Mouse (Mus musculus): ENCODE data around the gene 4933424G06Rik. TPM values are rescaled to one million over a fixed set of nuclear protein-coding genes. Genes with fewer than 3 reads are reported as not detected.
"Not testable (repeated sequence)": the region's sequence is repeated elsewhere in the genome, so short reads cannot be mapped to it uniquely, and the experiment has no call there.

The 4933424G06Rik gene
- 0.40 TPM in 1 of 2 replicates, not detected in the other for polyA plus RNA-seq (2014; fragmentation: Nextera tagmentation; extraction: Ambion mirVana)

GRCm38 (mm10) chr1:36709854-36710280, at the start of gene 4933424G06Rik:
4933424G06Rik (plus strand) TSS chr1:36710149.
- Histone ChIP-seq H3K9ac (ENCODE audit: low read length) (peak within 1 kb of the TSS; percentile 96), H3K4me1 (ENCODE audit: control insufficient read depth, insufficient read depth, low read length) (peaks cover 12% of the 10 kb centered on the region), H3K36me3 (ENCODE audit: control insufficient read depth, insufficient read depth, low read length) (peaks cover 23% of the 10 kb centered on the region), H3K27me3 (replicated peaks; ENCODE audit: control insufficient read depth, insufficient read depth, low read length) (no peaks in the 10 kb centered on the region), H3K27ac (ENCODE audit: low read depth, low read length) (peak within 1 kb of the TSS; percentile 70; the same call in 1 of the 2 replicates), H3K9me3 (replicated peaks; ENCODE audit: control insufficient read depth, low read length) (no peaks in the 10 kb centered on the region), H3K4me2 (ENCODE audit: low read length) (peak within 1 kb of the TSS; percentile 68), H3K4me3 (ENCODE audit: low read depth, low read length) (peak within 1 kb of the TSS; percentile 96)
- ATAC-seq: peak; percentile 99
- DNase-seq (ENCODE audit: low spot score): peak; percentile 99
- under 1% methylated on average over 29 of the region's 29 CpGs for WGBS

DNA sequence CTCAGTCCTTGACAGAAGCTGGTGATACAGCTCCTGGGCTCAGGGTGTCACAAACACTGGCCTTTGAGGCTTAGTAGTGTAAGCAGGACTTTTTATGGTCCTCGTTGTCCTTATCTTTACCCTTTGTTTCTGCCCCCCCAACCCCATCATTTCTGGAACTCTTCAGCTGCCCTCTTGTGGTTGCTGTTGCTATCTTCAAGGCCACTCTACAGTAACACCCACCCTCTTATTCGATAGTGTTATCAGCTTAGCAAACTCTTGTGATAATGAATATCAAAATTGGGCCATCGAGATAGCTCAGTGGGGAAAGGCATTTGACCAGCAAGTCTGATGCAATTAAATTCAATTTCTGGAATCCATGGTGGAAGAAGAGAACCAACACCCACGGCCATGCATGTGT, 45.5 kb upstream of the 4933424G06Rik start:
- H3K9ac ChIP-seq (ENCODE audit: low read length): no peak overlapping the region
- H3K9me3 ChIP-seq (replicated peaks; ENCODE audit: control insufficient read depth, low read length): no peaks in the 10 kb centered on the region
- H3K4me3 ChIP-seq (ENCODE audit: low read depth, low read length): no peak overlapping the region
- H3K36me3 ChIP-seq (ENCODE audit: control insufficient read depth, insufficient read depth, low read length): no peaks in the 10 kb centered on the region
- no peak overlapping the region for H3K4me2 ChIP-seq (ENCODE audit: low read length)
- DNase-seq (ENCODE audit: low spot score) (peak; percentile 32), ATAC-seq (no peak)
- no peak overlapping the region for H3K27ac ChIP-seq (ENCODE audit: low read depth, low read length)
- no peaks in the 10 kb centered on the region for H3K27me3 ChIP-seq (replicated peaks; ENCODE audit: control insufficient read depth, insufficient read depth, low read length)
- H3K4me1 ChIP-seq (ENCODE audit: control insufficient read depth, insufficient read depth, low read length): no peaks in the 10 kb centered on the region
- 78% methylated on average over 4 of the region's 4 CpGs for WGBS

GRCm38 (mm10) chr1:36665165-36665723, 44.7 kb upstream of the 4933424G06Rik start:
- Histone ChIP-seq H3K4me3 (ENCODE audit: low read depth, low read length) (no peak overlapping the region), H3K9me3 (replicated peaks; ENCODE audit: control insufficient read depth, low read length) (no peaks in the 10 kb centered on the region), H3K4me2 (ENCODE audit: low read length) (no peak overlapping the region), H3K27ac (ENCODE audit: low read depth, low read length) (no peak overlapping the region), H3K27me3 (replicated peaks; ENCODE audit: control insufficient read depth, insufficient read depth, low read length) (no peaks in the 10 kb centered on the region), H3K9ac (ENCODE audit: low read length) (no peak overlapping the region), H3K36me3 (ENCODE audit: control insufficient read depth, insufficient read depth, low read length) (no peaks in the 10 kb centered on the region), H3K4me1 (ENCODE audit: control insufficient read depth, insufficient read depth, low read length) (no peaks in the 10 kb centered on the region)
- no peak for ATAC-seq
- 78% methylated on average over 11 of the region's 11 CpGs for WGBS
- DNase-seq (ENCODE audit: low spot score): no peak

DNA sequence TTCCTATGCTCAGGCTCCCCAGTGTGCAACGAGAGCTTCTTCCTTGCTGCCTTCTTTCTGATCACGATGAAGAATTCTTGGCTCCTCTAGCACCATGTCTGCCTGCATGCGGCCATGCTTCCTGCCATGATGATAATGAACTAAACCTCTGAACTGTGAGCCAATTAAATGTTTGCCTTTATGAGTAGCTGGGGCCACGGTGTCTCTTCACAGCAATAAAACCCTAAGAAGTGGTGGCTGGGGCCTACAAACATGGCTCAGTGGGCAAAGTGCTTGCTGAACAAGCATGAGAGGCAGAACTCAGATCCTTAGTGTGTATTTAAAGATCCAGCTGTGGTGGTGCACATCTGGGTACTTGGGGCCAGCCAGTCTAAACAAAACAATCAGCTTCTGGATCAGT, 44.0 kb upstream of the 4933424G06Rik start:
- Histone ChIP-seq H3K4me2 (ENCODE audit: low read length) (no peak overlapping the region), H3K4me1 (ENCODE audit: control insufficient read depth, insufficient read depth, low read length) (no peaks in the 10 kb centered on the region), H3K36me3 (ENCODE audit: control insufficient read depth, insufficient read depth, low read length) (no peaks in the 10 kb centered on the region), H3K9ac (ENCODE audit: low read length) (no peak overlapping the region), H3K27me3 (replicated peaks; ENCODE audit: control insufficient read depth, insufficient read depth, low read length) (no peaks in the 10 kb centered on the region), H3K27ac (ENCODE audit: low read depth, low read length) (no peak overlapping the region), H3K9me3 (replicated peaks; ENCODE audit: control insufficient read depth, low read length) (no peaks in the 10 kb centered on the region), H3K4me3 (ENCODE audit: low read depth, low read length) (no peak overlapping the region)
- DNase-seq (ENCODE audit: low spot score): no peak
- 77% methylated on average over 4 of the region's 4 CpGs for WGBS
- ATAC-seq: no peak

GRCm38 (mm10) chr1:36668007-36668406, 41.9 kb upstream of the 4933424G06Rik start:
- H3K27me3 ChIP-seq (replicated peaks; ENCODE audit: control insufficient read depth, insufficient read depth, low read length); H3K4me2 ChIP-seq (ENCODE audit: low read length); H3K4me3 ChIP-seq (ENCODE audit: low read depth, low read length); H3K4me1 ChIP-seq (ENCODE audit: control insufficient read depth, insufficient read depth, low read length); H3K9ac ChIP-seq (ENCODE audit: low read length); ATAC-seq; H3K9me3 ChIP-seq (replicated peaks; ENCODE audit: control insufficient read depth, low read length); H3K27ac ChIP-seq (ENCODE audit: low read depth, low read length); H3K36me3 ChIP-seq (ENCODE audit: control insufficient read depth, insufficient read depth, low read length); DNase-seq (ENCODE audit: low spot score): not testable (repeated sequence)
- 86% methylated on average over 4 of the region's 4 CpGs for WGBS

- Histone ChIP-seq H3K27me3 (replicated peaks; ENCODE audit: control insufficient read depth, insufficient read depth, low read length) (no peaks in the 10 kb centered on the region), H3K9ac (ENCODE audit: low read length) (no peak overlapping the region), H3K4me2 (ENCODE audit: low read length) (no peak overlapping the region), H3K9me3 (replicated peaks; ENCODE audit: control insufficient read depth, low read length) (no peaks in the 10 kb centered on the region), H3K4me3 (ENCODE audit: low read depth, low read length) (no peak overlapping the region), H3K4me1 (ENCODE audit: control insufficient read depth, insufficient read depth, low read length) (no peaks in the 10 kb centered on the region), H3K36me3 (ENCODE audit: control insufficient read depth, insufficient read depth, low read length) (no peaks in the 10 kb centered on the region), H3K27ac (ENCODE audit: low read depth, low read length) (no peak overlapping the region)
- no peak for DNase-seq (ENCODE audit: low spot score)
- 70% methylated on average over 4 of the region's 4 CpGs for WGBS
- no peak for ATAC-seq
Measured at GRCm38 (mm10) chr1:36670256-36670655, 39.7 kb upstream of the 4933424G06Rik start.

DNA sequence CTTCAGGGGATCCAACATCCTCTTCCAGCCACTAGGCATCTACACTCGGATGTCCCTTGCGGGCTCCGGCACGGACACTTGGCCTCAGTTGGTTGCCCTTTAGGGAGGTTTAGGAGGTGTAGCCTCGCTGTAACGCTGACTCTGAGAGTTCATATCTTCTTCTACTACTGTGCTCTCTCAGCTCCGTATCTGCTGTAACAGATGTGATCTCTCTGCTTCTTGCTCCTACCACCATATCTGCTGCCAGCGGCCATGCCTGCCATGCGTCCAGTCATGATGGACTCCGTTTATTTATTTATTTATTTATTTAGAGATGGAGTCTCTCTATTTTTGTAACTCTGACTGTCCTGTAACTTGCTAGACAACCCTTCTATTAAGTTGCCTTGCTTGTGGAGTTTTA, 38.7 kb upstream of the 4933424G06Rik start:
- no peaks in the 10 kb centered on the region for H3K36me3 ChIP-seq (ENCODE audit: control insufficient read depth, insufficient read depth, low read length)
- no peaks in the 10 kb centered on the region for H3K4me1 ChIP-seq (ENCODE audit: control insufficient read depth, insufficient read depth, low read length)
- no peak for DNase-seq (ENCODE audit: low spot score)
- no peak overlapping the region for H3K4me2 ChIP-seq (ENCODE audit: low read length)
- H3K4me3 ChIP-seq (ENCODE audit: low read depth, low read length): no peak overlapping the region
- H3K27me3 ChIP-seq (replicated peaks; ENCODE audit: control insufficient read depth, insufficient read depth, low read length): no peaks in the 10 kb centered on the region
- H3K9ac ChIP-seq (ENCODE audit: low read length): no peak overlapping the region
- H3K9me3 ChIP-seq (replicated peaks; ENCODE audit: control insufficient read depth, low read length): no peaks in the 10 kb centered on the region
- H3K27ac ChIP-seq (ENCODE audit: low read depth, low read length): no peak overlapping the region
- WGBS: 91% methylated on average over 10 of the region's 10 CpGs
- ATAC-seq: no peak

- H3K27ac ChIP-seq (ENCODE audit: low read depth, low read length): no peak overlapping the region
- no peak overlapping the region for H3K4me2 ChIP-seq (ENCODE audit: low read length)
- no peak overlapping the region for H3K9ac ChIP-seq (ENCODE audit: low read length)
- WGBS: 56% methylated on average over 16 of the region's 16 CpGs
- H3K27me3 ChIP-seq (replicated peaks; ENCODE audit: control insufficient read depth, insufficient read depth, low read length): no peaks in the 10 kb centered on the region
- no peak for DNase-seq (ENCODE audit: low spot score)
- no peaks in the 10 kb centered on the region for H3K4me1 ChIP-seq (ENCODE audit: control insufficient read depth, insufficient read depth, low read length)
- H3K9me3 ChIP-seq (replicated peaks; ENCODE audit: control insufficient read depth, low read length): no peaks in the 10 kb centered on the region
- H3K36me3 ChIP-seq (ENCODE audit: control insufficient read depth, insufficient read depth, low read length): no peaks in the 10 kb centered on the region
- no peak overlapping the region for H3K4me3 ChIP-seq (ENCODE audit: low read depth, low read length)
- no peak for ATAC-seq
Measured at GRCm38 (mm10) chr1:36672648-36673350, 37.1 kb upstream of the 4933424G06Rik start.

DNA sequence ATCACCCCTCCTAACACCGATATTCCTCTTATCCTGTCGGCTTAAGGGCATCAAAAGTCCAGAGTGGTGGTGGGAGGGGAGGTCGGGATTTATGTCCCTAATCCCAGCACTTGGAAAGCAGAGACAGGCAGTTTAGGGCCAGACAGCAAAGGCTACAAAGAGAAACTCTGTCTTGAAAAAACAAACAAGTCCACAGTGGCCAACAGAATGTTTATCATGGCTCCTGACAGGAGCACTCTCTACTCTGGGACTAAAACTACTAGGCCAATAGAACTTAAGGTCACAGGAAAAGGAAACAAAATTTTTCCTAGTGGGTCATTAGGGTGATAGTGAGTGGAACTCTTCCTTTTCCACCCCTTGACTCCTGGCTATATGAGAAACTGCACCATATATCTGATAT, 35.0 kb upstream of the 4933424G06Rik start:
- Histone ChIP-seq H3K36me3 (ENCODE audit: control insufficient read depth, insufficient read depth, low read length) (no peaks in the 10 kb centered on the region), H3K4me1 (ENCODE audit: control insufficient read depth, insufficient read depth, low read length) (no peaks in the 10 kb centered on the region), H3K9ac (ENCODE audit: low read length) (no peak overlapping the region), H3K27ac (ENCODE audit: low read depth, low read length) (no peak overlapping the region), H3K9me3 (replicated peaks; ENCODE audit: control insufficient read depth, low read length) (no peaks in the 10 kb centered on the region), H3K4me2 (ENCODE audit: low read length) (no peak overlapping the region), H3K27me3 (replicated peaks; ENCODE audit: control insufficient read depth, insufficient read depth, low read length) (no peaks in the 10 kb centered on the region), H3K4me3 (ENCODE audit: low read depth, low read length) (no peak overlapping the region)
- DNase-seq (ENCODE audit: low spot score): no peak
- 74% methylated on average over 3 of the region's 3 CpGs for WGBS
- no peak for ATAC-seq

Data from forebrain, embryonic 14.5 days (tissue).